Mouse (Mus musculus): ENCODE data around the gene Sept8. TPM values are rescaled to one million over a fixed set of nuclear protein-coding genes. Genes with fewer than 3 reads are reported as not detected.

Gene Sept8
- total and polyA plus RNA-seq, 2 experiments from 2014 or later: 18.7 to 54.6 TPM

GRCm38 (mm10) chr11:53566646-53567045, 47.6 kb downstream of the Sept8 start:
- WGBS: 87% methylated on average over 4 of the region's 4 CpGs
- no peak for TF ChIP-seq CTCF (IDR thresholded peaks at IDR 0.05)
- no peaks in the 10 kb centered on the region for H3K27me3 ChIP-seq (ENCODE audit: insufficient read depth, low read length)
- ATAC-seq (ENCODE audit: low FRiP score): peak; percentile 21; the same call in 1 of the 2 replicates
- peak overlapping the region; percentile 98 for H3K9ac ChIP-seq (replicated peaks; ENCODE audit: low read length, poor library complexity, severe bottlenecking)
- H3K36me3 ChIP-seq (ENCODE audit: insufficient read depth, low read length): peaks cover 5% of the 10 kb centered on the region; the same call in 1 of the 2 replicates
- DNase-seq (ENCODE audit: low spot score): no peak
- no peaks in the 10 kb centered on the region for H3K9me3 ChIP-seq (ENCODE audit: low read length)
- peak overlapping the region; percentile 77 for H3K27ac ChIP-seq (ENCODE audit: low read depth, low read length)
- peaks cover 6% of the 10 kb centered on the region for H3K4me1 ChIP-seq (ENCODE audit: insufficient read depth, low read length)
- H3K4me2 ChIP-seq (ENCODE audit: low read depth, low read length, poor library complexity, severe bottlenecking): peak overlapping the region; percentile 67
- peak overlapping the region; percentile 98 for H3K4me3 ChIP-seq (ENCODE audit: low read depth, low read length)

GRCm38 (mm10) chr11:53567224-53568014, 48.4 kb downstream of the Sept8 start, which contains the start of gene Kif3a:
TSS of gene Kif3a (plus strand) at chr11:53567379.
- peak; percentile 1; the same call in 1 of the 2 replicates for TF ChIP-seq CTCF (IDR thresholded peaks at IDR 0.05)
- Histone ChIP-seq H3K9me3 (ENCODE audit: low read length) (no peaks in the 10 kb centered on the region), H3K36me3 (ENCODE audit: insufficient read depth, low read length) (peaks cover 5% of the 10 kb centered on the region; the same call in 1 of the 2 replicates), H3K4me3 (ENCODE audit: low read depth, low read length) (peak within 1 kb of the TSS; percentile 98), H3K4me1 (ENCODE audit: insufficient read depth, low read length) (peaks cover 6% of the 10 kb centered on the region), H3K4me2 (ENCODE audit: low read depth, low read length, poor library complexity, severe bottlenecking) (peak within 1 kb of the TSS; percentile 67), H3K9ac (replicated peaks; ENCODE audit: low read length, poor library complexity, severe bottlenecking) (peak within 1 kb of the TSS; percentile 98), H3K27me3 (ENCODE audit: insufficient read depth, low read length) (no peaks in the 10 kb centered on the region), H3K27ac (ENCODE audit: low read depth, low read length) (peak within 1 kb of the TSS; percentile 77)
- DNase-seq (ENCODE audit: low spot score) (peak; percentile 97), ATAC-seq (ENCODE audit: low FRiP score) (peak; percentile 96)
- WGBS: under 1% methylated on average over 59 of the region's 69 CpGs

GRCm38 (mm10) chr11:53580562-53580961, 61.5 kb downstream of the Sept8 start:
- no peak for ATAC-seq (ENCODE audit: low FRiP score)
- WGBS: 100% methylated on average over 3 of the region's 3 CpGs

GRCm38 (mm10) chr11:53583151-53583550, 64.1 kb downstream of the Sept8 start:
- ATAC-seq (ENCODE audit: low FRiP score): no peak
- Histone ChIP-seq H3K9me3 (ENCODE audit: low read length) (no peaks in the 10 kb centered on the region), H3K36me3 (ENCODE audit: insufficient read depth, low read length) (peaks cover 50% of the 10 kb centered on the region), H3K27me3 (ENCODE audit: insufficient read depth, low read length) (no peaks in the 10 kb centered on the region), H3K4me3 (ENCODE audit: low read depth, low read length) (no peak overlapping the region), H3K27ac (ENCODE audit: low read depth, low read length) (no peak overlapping the region), H3K9ac (replicated peaks; ENCODE audit: low read length, poor library complexity, severe bottlenecking) (no peak overlapping the region), H3K4me2 (ENCODE audit: low read depth, low read length, poor library complexity, severe bottlenecking) (no peak overlapping the region), H3K4me1 (ENCODE audit: insufficient read depth, low read length) (no peaks in the 10 kb centered on the region)
- 65% methylated on average over 10 of the region's 10 CpGs for WGBS
- peak; percentile 53 for TF ChIP-seq CTCF (IDR thresholded peaks at IDR 0.05)
- no peak for DNase-seq (ENCODE audit: low spot score)

More at GRCm38 (mm10) chr11:53580562-53580961, 61.5 kb downstream of the Sept8 start:
- H3K27me3 ChIP-seq (ENCODE audit: insufficient read depth, low read length): no peaks in the 10 kb centered on the region
- no peak overlapping the region for H3K27ac ChIP-seq (ENCODE audit: low read depth, low read length)
- H3K4me2 ChIP-seq (ENCODE audit: low read depth, low read length, poor library complexity, severe bottlenecking): no peak overlapping the region
- peaks cover 43% of the 10 kb centered on the region for H3K36me3 ChIP-seq (ENCODE audit: insufficient read depth, low read length)
- TF ChIP-seq CTCF (IDR thresholded peaks at IDR 0.05): peak; percentile 47
- no peak overlapping the region for H3K4me3 ChIP-seq (ENCODE audit: low read depth, low read length)
- H3K9ac ChIP-seq (replicated peaks; ENCODE audit: low read length, poor library complexity, severe bottlenecking): no peak overlapping the region
- H3K4me1 ChIP-seq (ENCODE audit: insufficient read depth, low read length): no peaks in the 10 kb centered on the region
- no peak for DNase-seq (ENCODE audit: low spot score)
- H3K9me3 ChIP-seq (ENCODE audit: low read length): no peaks in the 10 kb centered on the region

GRCm38 (mm10) chr11:53584849-53585248, 65.8 kb downstream of the Sept8 start:
- Histone ChIP-seq H3K27me3 (ENCODE audit: insufficient read depth, low read length) (no peaks in the 10 kb centered on the region), H3K4me3 (ENCODE audit: low read depth, low read length) (no peak overlapping the region), H3K27ac (ENCODE audit: low read depth, low read length) (no peak overlapping the region), H3K4me1 (ENCODE audit: insufficient read depth, low read length) (no peaks in the 10 kb centered on the region), H3K9me3 (ENCODE audit: low read length) (no peaks in the 10 kb centered on the region), H3K4me2 (ENCODE audit: low read depth, low read length, poor library complexity, severe bottlenecking) (no peak overlapping the region), H3K9ac (replicated peaks; ENCODE audit: low read length, poor library complexity, severe bottlenecking) (no peak overlapping the region), H3K36me3 (ENCODE audit: insufficient read depth, low read length) (peaks cover 54% of the 10 kb centered on the region)
- peak; percentile 70 for DNase-seq (ENCODE audit: low spot score)
- peak; percentile 84 for TF ChIP-seq CTCF (IDR thresholded peaks at IDR 0.05)
- WGBS: 48% methylated on average over 3 of the region's 3 CpGs
- no peak for ATAC-seq (ENCODE audit: low FRiP score)

GRCm38 (mm10) chr11:53585510-53585909, 66.5 kb downstream of the Sept8 start:
- Histone ChIP-seq H3K4me1 (ENCODE audit: insufficient read depth, low read length) (no peaks in the 10 kb centered on the region), H3K9ac (replicated peaks; ENCODE audit: low read length, poor library complexity, severe bottlenecking) (no peak overlapping the region), H3K36me3 (ENCODE audit: insufficient read depth, low read length) (peaks cover 53% of the 10 kb centered on the region), H3K27ac (ENCODE audit: low read depth, low read length) (no peak overlapping the region), H3K4me2 (ENCODE audit: low read depth, low read length, poor library complexity, severe bottlenecking) (no peak overlapping the region), H3K9me3 (ENCODE audit: low read length) (no peaks in the 10 kb centered on the region), H3K27me3 (ENCODE audit: insufficient read depth, low read length) (no peaks in the 10 kb centered on the region), H3K4me3 (ENCODE audit: low read depth, low read length) (no peak overlapping the region)
- no peak for TF ChIP-seq CTCF (IDR thresholded peaks at IDR 0.05)
- WGBS: 93% methylated on average over 6 of the region's 6 CpGs
- DNase-seq (ENCODE audit: low spot score): no peak
- no peak for ATAC-seq (ENCODE audit: low FRiP score)

All from midbrain, postnatal 0 days (tissue).